Mouse (Mus musculus): ENCODE data around the gene Wwox. TPM values are rescaled to one million over a fixed set of nuclear protein-coding genes. Genes with fewer than 3 reads are reported as not detected.

The Wwox gene
- polyA plus RNA-seq, 1 experiment from 2014 or later, result 11.0 TPM

- Histone ChIP-seq H3K27ac (ENCODE audit: low read depth, low read length) (no peak overlapping the region), H3K4me2 (ENCODE audit: low read depth) (no peak overlapping the region), H3K9ac (ENCODE audit: low read length) (no peak overlapping the region), H3K4me3 (ENCODE audit: low read depth, low read length) (no peak overlapping the region), H3K36me3 (ENCODE audit: control insufficient read depth, insufficient read depth, low read length) (no peaks in the 10 kb centered on the region), H3K9me3 (ENCODE audit: control insufficient read depth, low read length) (0 out of 2 replicates have a peak, but pooled peaks cover 3% of the 10 kb centered on the region), H3K4me1 (ENCODE audit: control insufficient read depth, insufficient read depth, low read length) (peaks cover 6% of the 10 kb centered on the region), H3K27me3 (ENCODE audit: control insufficient read depth, insufficient read depth, low read length) (no peaks in the 10 kb centered on the region)
- ATAC-seq (ENCODE audit: insufficient read depth, low FRiP score, low TSS enrichment) (no peak), DNase-seq (ENCODE audit: low spot score) (no peak)
- WGBS, result 29% methylated on average over 16 of the region's 16 CpGs
Measured at GRCm38 (mm10) chr8:115357663-115358335, 918.3 kb downstream of the Wwox start.

- Histone ChIP-seq H3K4me1 (ENCODE audit: control insufficient read depth, insufficient read depth, low read length) (peaks cover 6% of the 10 kb centered on the region), H3K27ac (ENCODE audit: low read depth, low read length) (no peak overlapping the region), H3K4me3 (ENCODE audit: low read depth, low read length) (no peak overlapping the region), H3K36me3 (ENCODE audit: control insufficient read depth, insufficient read depth, low read length) (no peaks in the 10 kb centered on the region), H3K9ac (ENCODE audit: low read length) (no peak overlapping the region), H3K27me3 (ENCODE audit: control insufficient read depth, insufficient read depth, low read length) (no peaks in the 10 kb centered on the region), H3K9me3 (ENCODE audit: control insufficient read depth, low read length) (0 out of 2 replicates have a peak, but pooled peaks cover 3% of the 10 kb centered on the region), H3K4me2 (ENCODE audit: low read depth) (no peak overlapping the region)
- ATAC-seq (ENCODE audit: insufficient read depth, low FRiP score, low TSS enrichment) (no peak), DNase-seq (ENCODE audit: low spot score) (no peak)
- WGBS, result 93% methylated on average over 11 of the region's 11 CpGs
Measured at GRCm38 (mm10) chr8:115358481-115358880, 919.0 kb downstream of the Wwox start.

- WGBS, result 51% methylated on average over 12 of the region's 12 CpGs
- DNase-seq (ENCODE audit: low spot score) (peak; percentile 19), ATAC-seq (ENCODE audit: insufficient read depth, low FRiP score, low TSS enrichment) (no peak)
- H3K4me3 ChIP-seq (ENCODE audit: low read depth, low read length), result no peak overlapping the region
- no peak overlapping the region for H3K4me2 ChIP-seq (ENCODE audit: low read depth)
- H3K9me3 ChIP-seq (ENCODE audit: control insufficient read depth, low read length), result 0 out of 2 replicates have a peak, but pooled peaks cover 3% of the 10 kb centered on the region
- no peak overlapping the region for H3K9ac ChIP-seq (ENCODE audit: low read length)
- H3K27ac ChIP-seq (ENCODE audit: low read depth, low read length), result no peak overlapping the region
- no peaks in the 10 kb centered on the region for H3K27me3 ChIP-seq (ENCODE audit: control insufficient read depth, insufficient read depth, low read length)
- no peaks in the 10 kb centered on the region for H3K36me3 ChIP-seq (ENCODE audit: control insufficient read depth, insufficient read depth, low read length)
- H3K4me1 ChIP-seq (ENCODE audit: control insufficient read depth, insufficient read depth, low read length), result peaks cover 6% of the 10 kb centered on the region
Measured at GRCm38 (mm10) chr8:115359701-115360100, 920.2 kb downstream of the Wwox start.

DNA sequence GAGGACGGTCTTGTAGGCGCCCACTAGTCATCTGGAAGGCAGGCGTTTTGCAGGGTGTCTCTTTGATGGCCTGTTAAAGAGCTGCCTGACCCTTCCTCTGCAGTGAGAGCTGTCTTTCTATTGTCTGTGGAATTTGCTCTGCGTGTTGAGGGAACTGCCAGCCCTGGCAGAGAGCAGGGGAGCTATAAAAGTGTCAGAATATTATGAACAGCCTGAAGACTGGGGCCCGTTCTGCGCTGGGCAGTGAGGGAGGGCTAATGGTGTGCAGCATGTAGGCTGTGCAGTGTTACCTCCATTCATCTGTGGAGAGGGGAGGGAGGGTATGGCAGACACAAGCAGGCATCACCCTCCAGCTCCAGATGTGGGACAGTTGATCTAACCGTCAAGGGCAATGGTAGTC is 923.1 kb downstream of the Wwox start:
- Histone ChIP-seq H3K36me3 (ENCODE audit: control insufficient read depth, insufficient read depth, low read length) (no peaks in the 10 kb centered on the region), H3K4me2 (ENCODE audit: low read depth) (no peak overlapping the region), H3K9me3 (ENCODE audit: control insufficient read depth, low read length) (0 out of 2 replicates have a peak, but pooled peaks cover 3% of the 10 kb centered on the region), H3K4me1 (ENCODE audit: control insufficient read depth, insufficient read depth, low read length) (peaks cover 6% of the 10 kb centered on the region), H3K4me3 (ENCODE audit: low read depth, low read length) (no peak overlapping the region), H3K27ac (ENCODE audit: low read depth, low read length) (no peak overlapping the region), H3K9ac (ENCODE audit: low read length) (no peak overlapping the region), H3K27me3 (ENCODE audit: control insufficient read depth, insufficient read depth, low read length) (no peaks in the 10 kb centered on the region)
- 12% methylated on average over 7 of the region's 7 CpGs for WGBS
- DNase-seq (ENCODE audit: low spot score) (peak; percentile 39), ATAC-seq (ENCODE audit: insufficient read depth, low FRiP score, low TSS enrichment) (peak; percentile 81)

DNA sequence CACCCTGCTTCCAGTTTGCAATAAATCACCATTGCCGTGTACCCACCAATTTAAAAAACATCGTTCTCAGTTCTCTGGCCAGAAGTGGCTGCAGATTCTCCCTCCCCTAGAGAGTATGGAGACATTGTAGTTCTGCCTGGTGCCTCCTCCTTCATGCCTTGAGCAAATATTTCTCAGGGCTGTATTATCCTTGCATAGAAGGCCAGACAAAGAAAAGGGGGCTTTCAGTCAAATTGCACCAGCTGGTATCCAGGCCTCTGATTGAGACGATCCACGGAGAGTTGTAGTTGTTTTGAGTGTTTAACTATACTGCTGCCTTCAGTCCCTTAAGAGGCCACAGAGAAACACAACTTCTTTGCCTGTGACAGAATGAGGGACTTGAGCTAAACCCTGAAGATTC is 935.5 kb downstream of the Wwox start:
- H3K27ac ChIP-seq (ENCODE audit: low read depth, low read length), result no peak overlapping the region
- no peaks in the 10 kb centered on the region for H3K27me3 ChIP-seq (ENCODE audit: control insufficient read depth, insufficient read depth, low read length)
- no peak overlapping the region for H3K4me3 ChIP-seq (ENCODE audit: low read depth, low read length)
- no peak overlapping the region for H3K4me2 ChIP-seq (ENCODE audit: low read depth)
- no peaks in the 10 kb centered on the region for H3K36me3 ChIP-seq (ENCODE audit: control insufficient read depth, insufficient read depth, low read length)
- no peaks in the 10 kb centered on the region for H3K9me3 ChIP-seq (ENCODE audit: control insufficient read depth, low read length)
- WGBS, result 15% methylated on average over 4 of the region's 4 CpGs
- no peak overlapping the region for H3K9ac ChIP-seq (ENCODE audit: low read length)
- H3K4me1 ChIP-seq (ENCODE audit: control insufficient read depth, insufficient read depth, low read length), result no peaks in the 10 kb centered on the region
- DNase-seq (ENCODE audit: low spot score) (peak; percentile 28), ATAC-seq (ENCODE audit: insufficient read depth, low FRiP score, low TSS enrichment) (no peak)

- Histone ChIP-seq H3K27ac (ENCODE audit: low read depth, low read length) (no peak overlapping the region), H3K36me3 (ENCODE audit: control insufficient read depth, insufficient read depth, low read length) (no peaks in the 10 kb centered on the region), H3K4me3 (ENCODE audit: low read depth, low read length) (no peak overlapping the region), H3K27me3 (ENCODE audit: control insufficient read depth, insufficient read depth, low read length) (no peaks in the 10 kb centered on the region), H3K9ac (ENCODE audit: low read length) (no peak overlapping the region), H3K4me1 (ENCODE audit: control insufficient read depth, insufficient read depth, low read length) (no peaks in the 10 kb centered on the region), H3K9me3 (ENCODE audit: control insufficient read depth, low read length) (no peaks in the 10 kb centered on the region), H3K4me2 (ENCODE audit: low read depth) (no peak overlapping the region)
- no peak for ATAC-seq (ENCODE audit: insufficient read depth, low FRiP score, low TSS enrichment)
- no peak for DNase-seq (ENCODE audit: low spot score)
- WGBS, result 81% methylated on average over 8 of the region's 8 CpGs
Measured at GRCm38 (mm10) chr8:115375361-115376047, 936.0 kb downstream of the Wwox start.

- WGBS, result 76% methylated on average over 4 of the region's 4 CpGs
- no peaks in the 10 kb centered on the region for H3K27me3 ChIP-seq (ENCODE audit: control insufficient read depth, insufficient read depth, low read length)
- no peaks in the 10 kb centered on the region for H3K4me1 ChIP-seq (ENCODE audit: control insufficient read depth, insufficient read depth, low read length)
- no peak for DNase-seq (ENCODE audit: low spot score)
- H3K9me3 ChIP-seq (ENCODE audit: control insufficient read depth, low read length), result no peaks in the 10 kb centered on the region
- no peak overlapping the region for H3K9ac ChIP-seq (ENCODE audit: low read length)
- ATAC-seq (ENCODE audit: insufficient read depth, low FRiP score, low TSS enrichment), result no peak
- no peaks in the 10 kb centered on the region for H3K36me3 ChIP-seq (ENCODE audit: control insufficient read depth, insufficient read depth, low read length)
- H3K27ac ChIP-seq (ENCODE audit: low read depth, low read length), result no peak overlapping the region
- H3K4me2 ChIP-seq (ENCODE audit: low read depth), result no peak overlapping the region
- H3K4me3 ChIP-seq (ENCODE audit: low read depth, low read length), result no peak overlapping the region
Measured at GRCm38 (mm10) chr8:115377321-115377720, 937.9 kb downstream of the Wwox start.

- DNase-seq (ENCODE audit: low spot score) (no peak), ATAC-seq (ENCODE audit: insufficient read depth, low FRiP score, low TSS enrichment) (no peak)
- WGBS, result 79% methylated on average over 4 of the region's 4 CpGs
- Histone ChIP-seq H3K36me3 (ENCODE audit: control insufficient read depth, insufficient read depth, low read length) (no peaks in the 10 kb centered on the region), H3K4me1 (ENCODE audit: control insufficient read depth, insufficient read depth, low read length) (no peaks in the 10 kb centered on the region), H3K27ac (ENCODE audit: low read depth, low read length) (no peak overlapping the region), H3K4me2 (ENCODE audit: low read depth) (no peak overlapping the region), H3K9me3 (ENCODE audit: control insufficient read depth, low read length) (no peaks in the 10 kb centered on the region), H3K4me3 (ENCODE audit: low read depth, low read length) (no peak overlapping the region), H3K9ac (ENCODE audit: low read length) (no peak overlapping the region), H3K27me3 (ENCODE audit: control insufficient read depth, insufficient read depth, low read length) (no peaks in the 10 kb centered on the region)
Measured at GRCm38 (mm10) chr8:115380017-115380416, 940.6 kb downstream of the Wwox start.
